Mouse (Mus musculus) T-helper 1 cell (primary cell): ENCODE measurements around the gene Zbtb43.

ENCODE experiments used
- in situ Hi-C: fragments of 300-600 bp; cut with MboI, MseI; formaldehyde crosslinking; loops from one replicate; pipeline ENCODE4 v1.15.1; 2025; ENCODE audit warnings: high pct_unique_total_duplicates

Gene Zbtb43

DNA sequence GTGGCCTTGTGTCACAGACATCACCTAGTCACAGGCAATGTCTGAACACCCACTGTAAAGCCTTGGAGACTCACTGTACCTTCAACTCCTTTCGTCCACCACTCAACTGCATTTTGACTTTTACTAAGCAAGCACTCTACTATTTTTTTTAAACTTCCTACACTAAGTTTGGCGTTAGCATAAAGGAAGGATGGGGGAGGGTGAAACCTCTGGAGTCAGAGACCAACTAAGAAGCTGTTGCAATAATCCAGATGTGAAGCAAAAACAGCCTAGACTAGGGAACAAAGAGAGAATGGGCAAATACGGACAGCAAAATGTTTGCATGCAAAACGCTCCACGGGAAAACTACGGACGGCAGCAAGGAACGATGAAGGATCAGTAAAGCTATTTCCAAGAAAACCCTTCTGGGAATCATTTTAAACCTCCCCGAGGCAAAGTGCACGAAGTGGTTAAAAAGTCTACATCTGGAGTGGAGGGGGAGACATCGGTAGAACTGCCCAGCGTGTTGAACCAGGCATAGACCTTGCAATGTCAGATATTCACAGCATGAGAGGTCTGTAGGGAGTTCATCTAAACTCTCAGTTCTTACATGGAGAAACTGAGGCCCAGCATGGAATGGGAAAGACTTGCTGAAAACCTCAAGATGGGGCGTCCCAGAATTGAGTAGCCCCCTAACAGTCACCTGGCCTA, 38.1 kb downstream of the Zbtb43 start:
- in situ Hi-C loops, result no loop called here

DNA sequence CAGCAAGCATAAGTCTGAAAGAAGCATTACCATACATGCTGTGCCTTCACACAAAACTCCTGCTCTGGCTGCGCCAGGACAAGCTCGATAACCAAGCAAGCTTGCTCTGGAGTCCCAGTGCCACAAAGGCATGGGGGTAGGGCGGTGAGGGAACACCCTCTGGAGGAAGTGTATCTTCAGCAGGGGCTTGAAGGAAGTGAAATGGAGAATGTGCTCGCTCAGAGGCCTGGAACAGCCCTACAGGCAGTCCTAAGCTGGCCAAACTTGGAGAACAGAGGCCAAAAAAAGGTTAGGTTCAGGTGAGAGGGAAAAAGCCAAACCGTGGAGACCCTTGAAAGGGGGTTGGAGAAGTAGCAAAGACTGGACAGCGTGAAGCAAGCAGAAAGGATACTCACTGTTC, 39.0 kb downstream of the Zbtb43 start:
- in situ Hi-C loops, result no loop called here

DNA sequence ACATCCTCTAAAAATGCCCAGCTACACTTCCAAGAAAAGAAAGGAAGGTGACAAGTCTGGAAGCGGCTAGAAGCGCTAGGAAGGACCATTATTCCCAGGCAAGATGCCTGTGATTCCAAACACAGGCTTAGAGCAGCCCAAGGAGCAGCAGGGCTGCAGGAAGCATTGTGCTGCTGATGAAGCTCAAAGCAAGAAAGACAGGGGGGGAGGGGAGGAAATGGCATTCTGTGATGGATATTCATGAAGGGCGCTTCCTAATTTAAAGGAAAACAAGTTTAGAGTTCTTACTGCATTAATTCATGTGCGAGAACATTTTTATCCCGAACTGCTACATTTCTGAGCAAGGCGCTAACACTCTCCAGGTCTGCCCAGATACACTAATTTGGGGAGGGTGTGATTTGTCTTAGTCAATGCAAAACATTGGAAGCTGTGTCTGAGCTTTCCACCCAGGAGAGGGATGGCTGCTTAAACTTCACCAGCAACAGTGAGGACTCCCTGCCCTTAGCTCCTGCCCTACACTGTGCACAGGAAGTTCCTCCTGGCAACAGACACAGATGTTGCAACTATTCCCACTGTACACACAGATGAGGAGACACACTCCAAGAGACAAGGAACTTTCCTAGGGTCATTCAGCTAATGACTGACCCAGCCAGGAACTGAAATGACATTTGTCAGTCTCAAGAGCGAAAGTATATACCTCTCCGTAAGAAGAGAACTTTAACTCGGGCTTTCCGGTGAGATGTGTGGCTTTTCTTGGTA, 41.5 kb downstream of the Zbtb43 start:
- in situ Hi-C loops, result no loop called here

DNA sequence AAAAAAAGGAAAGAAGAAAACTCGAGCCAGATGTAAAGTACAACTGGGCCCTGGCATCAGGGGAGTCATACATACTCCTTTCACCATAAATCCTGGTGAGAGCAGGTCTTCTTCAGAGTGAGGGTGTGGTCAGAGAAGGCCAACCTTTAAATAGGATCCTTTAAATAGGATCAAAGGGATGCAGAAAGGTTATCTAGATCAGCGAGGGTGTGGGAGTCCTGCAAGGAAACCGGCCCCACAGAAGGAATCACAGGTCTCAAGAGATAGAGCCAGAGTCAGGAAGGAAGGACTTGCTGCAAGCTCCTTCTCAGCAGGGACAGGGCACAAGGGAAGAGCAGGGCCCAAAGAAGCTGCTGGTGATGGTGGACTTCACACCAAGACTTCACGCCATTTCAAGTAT, 50.9 kb downstream of the Zbtb43 start:
- in situ Hi-C loops, result no loop called here

DNA sequence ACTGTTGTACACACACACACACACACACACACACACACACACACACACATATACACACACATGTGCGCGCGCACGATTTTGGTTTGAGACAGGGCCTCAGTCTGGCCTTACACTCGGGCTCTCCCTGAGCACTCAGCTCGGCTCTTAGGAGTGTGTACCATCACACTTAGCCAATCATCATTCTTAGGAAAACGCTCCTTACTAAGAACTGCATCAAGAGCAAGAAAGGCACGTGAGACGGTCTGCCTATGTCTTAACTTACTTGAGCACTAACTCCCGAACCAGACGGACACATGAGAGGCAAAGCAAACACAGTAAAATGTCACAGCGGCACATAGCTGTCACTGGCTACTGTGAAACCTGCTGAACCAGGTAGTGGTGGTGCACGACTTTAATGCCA, 54.3 kb downstream of the Zbtb43 start:
- in situ Hi-C loops, result no loop called here

DNA sequence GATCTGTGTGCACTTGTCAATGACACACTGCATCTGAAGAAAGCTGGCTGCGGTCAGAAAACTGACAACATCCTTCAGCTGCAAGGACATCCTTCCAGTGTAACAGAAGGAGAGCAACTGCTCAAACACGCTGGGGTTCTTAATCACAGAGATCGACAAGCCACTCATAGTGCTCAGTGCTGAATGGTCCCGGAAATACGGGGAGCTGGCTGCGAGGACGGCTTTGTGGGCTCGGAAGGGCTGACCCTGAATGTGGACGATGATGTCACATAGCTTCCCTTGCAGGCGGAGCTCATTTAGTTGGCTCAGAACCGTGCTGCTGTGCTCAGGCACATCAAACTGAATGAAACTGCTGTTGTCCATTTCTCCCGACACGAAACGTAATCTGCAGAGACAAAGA, 56.2 kb downstream of the Zbtb43 start:
- in situ Hi-C loops, result no loop called here

DNA sequence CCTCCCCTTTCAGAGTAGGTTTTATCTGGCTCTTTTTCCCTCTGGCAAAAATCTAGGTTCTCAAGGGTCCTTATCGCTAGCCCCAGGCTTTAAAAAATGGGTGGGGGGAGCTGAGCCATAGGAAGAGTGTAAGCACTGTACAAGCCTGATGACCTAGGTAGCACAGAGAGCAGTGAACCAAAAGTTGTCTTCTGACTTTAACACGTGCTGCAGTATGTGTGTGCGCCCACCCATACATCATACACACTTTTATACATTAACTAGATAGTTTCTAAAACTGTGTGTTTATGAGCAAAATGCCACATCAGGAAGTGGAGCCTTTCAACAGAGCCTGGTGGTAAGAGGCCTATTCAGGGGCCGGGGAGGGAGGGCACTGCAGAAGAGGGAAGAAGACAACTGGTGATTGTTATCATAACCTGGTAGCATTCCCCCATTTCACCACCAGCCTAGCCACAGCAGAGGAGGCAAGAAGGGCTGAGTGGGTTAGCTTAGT, 64.8 kb downstream of the Zbtb43 start:
- in situ Hi-C loops, result no loop called here

DNA sequence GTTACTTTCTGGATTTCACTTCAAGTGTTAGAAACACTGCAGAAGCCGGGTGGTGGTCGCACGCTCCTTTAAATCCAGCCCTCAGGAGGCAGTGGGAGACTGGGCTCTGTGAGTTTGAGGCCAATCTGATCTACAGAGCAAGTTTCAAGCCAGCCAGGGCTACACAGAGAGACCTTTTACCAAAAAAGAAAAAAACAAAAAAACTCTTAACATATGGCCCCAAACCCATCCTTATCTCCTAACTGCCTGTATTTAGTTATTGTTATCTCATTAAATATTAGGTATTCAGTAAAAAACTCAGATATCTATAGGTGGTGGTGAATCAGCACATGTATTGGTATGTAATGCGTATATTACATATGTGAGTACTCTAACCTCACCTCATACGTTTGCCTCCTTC, 65.7 kb downstream of the Zbtb43 start:
- in situ Hi-C loops, result no loop called here

DNA sequence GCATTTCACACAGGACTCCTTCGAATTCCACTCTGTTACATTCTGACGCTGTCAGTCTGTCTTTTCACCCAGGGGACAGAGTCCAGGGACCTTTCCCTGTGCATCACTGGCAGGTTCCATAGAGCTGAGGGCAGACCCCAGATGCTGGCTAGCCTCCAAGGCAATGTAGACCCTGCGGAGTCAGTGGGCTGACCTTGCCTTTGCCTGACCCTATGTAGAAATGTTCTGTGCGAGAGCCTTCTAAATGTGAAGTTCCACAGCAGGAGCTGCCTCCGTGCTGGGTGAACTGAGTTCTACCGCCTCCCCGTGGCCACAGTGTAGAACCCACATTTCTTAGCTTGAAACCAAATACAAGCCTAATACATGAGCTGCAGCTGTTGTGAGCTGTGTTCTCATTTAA, 66.1 kb downstream of the Zbtb43 start:
- in situ Hi-C loops, result no loop called here

DNA sequence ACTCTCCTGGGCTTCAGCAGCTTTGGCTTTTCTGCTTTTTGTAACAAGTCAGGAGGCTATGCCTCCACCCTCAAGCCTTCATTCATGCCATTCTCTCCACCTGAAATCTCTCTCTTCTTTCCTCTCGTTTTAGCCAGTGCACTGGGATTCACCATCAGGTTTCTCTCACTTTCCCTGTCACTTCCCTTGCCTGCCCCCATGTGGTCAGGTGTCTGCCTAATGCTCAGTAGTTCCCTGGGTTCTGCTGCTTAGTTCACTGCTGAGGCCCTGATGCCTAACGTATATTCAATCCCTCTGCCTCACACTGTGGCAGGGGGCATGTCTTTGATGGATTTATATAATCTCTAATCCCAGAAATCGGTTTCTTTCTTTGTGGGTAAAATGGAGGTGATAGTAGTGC, 67.1 kb downstream of the Zbtb43 start:
- in situ Hi-C loops, result no loop called here

DNA sequence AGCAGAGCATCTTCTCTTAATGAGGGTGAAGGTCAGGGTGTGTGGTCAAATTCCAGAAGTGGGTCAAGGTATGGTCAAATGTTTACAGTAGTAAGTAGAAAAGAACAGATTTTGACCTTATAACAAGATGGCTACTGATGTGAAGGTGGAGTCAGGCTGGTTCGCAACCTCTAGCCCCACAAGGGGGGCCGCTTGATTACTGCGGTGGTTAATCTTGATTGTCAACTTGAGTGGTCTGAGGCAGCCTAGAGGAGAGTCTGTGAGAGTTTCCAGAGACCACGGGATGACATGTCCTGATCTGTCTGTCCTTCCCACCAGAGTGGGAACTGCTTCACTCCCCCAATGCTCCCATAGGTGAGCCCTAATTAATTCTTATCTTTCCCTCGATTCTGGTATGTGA, 67.8 kb downstream of the Zbtb43 start:
- in situ Hi-C loops, result no loop called here
